Mouse (Mus musculus): Measurements from ENCODE around the gene Gm17617. TPM values are rescaled to one million over a fixed set of nuclear protein-coding genes. Genes with fewer than 3 reads are reported as not detected.

The Gm17617 gene
- not detected in 2 replicates for polyA plus RNA-seq (2012; ENCODE audit: low replicate concordance)

GRCm38 (mm10) chr13:55133448-55133847 is at the start of gene Gm17617:
Gene Gm17617, minus strand, starts transcription at chr13:55133548.

GRCm38 (mm10) chr13:55152621-55153415 is 19.5 kb upstream of the Gm17617 start, which contains the start of gene Fgfr4:
Gene Fgfr4, plus strand, starts transcription at chr13:55152640.

GRCm38 (mm10) chr13:55105045-55105952 is 28.0 kb downstream of the Gm17617 start, which contains the start of gene Zfp346:
Gene Zfp346, plus strand, starts transcription at chr13:55105311.

GRCm38 (mm10) chr13:55099726-55100478 is 33.4 kb downstream of the Gm17617 start, which contains the start of gene Uimc1:
Gene Uimc1, minus strand, starts transcription at chr13:55100300.

Other genes starting within 250 kb of the Gm17617 start
- gene Unc5a, start 184.1 kb downstream of the Gm17617 start, polyA plus RNA-seq (2012; ENCODE audit: low replicate concordance), result 0.96 and 1.5 TPM in 2 replicates
- gene Hk3, start 112.2 kb downstream of the Gm17617 start, polyA plus RNA-seq (2012; ENCODE audit: low replicate concordance), result 2.9 and 4.8 TPM in 2 replicates
- 2.4 and 3.0 TPM in 2 replicates for gene Uimc1, start 33.2 kb downstream of the Gm17617 start, polyA plus RNA-seq (2012; ENCODE audit: low replicate concordance)
- gene Zfp346, start 28.2 kb downstream of the Gm17617 start, polyA plus RNA-seq (2012; ENCODE audit: low replicate concordance), result 6.4 and 13.6 TPM in 2 replicates
- 0.10 and 0.15 TPM in 2 replicates for gene Fgfr4, start 19.1 kb upstream of the Gm17617 start, polyA plus RNA-seq (2012; ENCODE audit: low replicate concordance)
- 8.3 and 20.7 TPM in 2 replicates for gene Nsd1, start 76.2 kb upstream of the Gm17617 start, polyA plus RNA-seq (2012; ENCODE audit: low replicate concordance)
- 179 and 301 TPM in 2 replicates for gene Prelid1, start 187.0 kb upstream of the Gm17617 start, polyA plus RNA-seq (2012; ENCODE audit: low replicate concordance)
- 62.5 and 73.7 TPM in 2 replicates for gene Rab24, start 188.4 kb upstream of the Gm17617 start, polyA plus RNA-seq (2012; ENCODE audit: low replicate concordance)
- gene Mxd3, start 196.3 kb upstream of the Gm17617 start, polyA plus RNA-seq (2012; ENCODE audit: low replicate concordance), result 21.1 and 29.5 TPM in 2 replicates
- 50.0 and 75.4 TPM in 2 replicates for gene Lman2, start 229.2 kb upstream of the Gm17617 start, polyA plus RNA-seq (2012; ENCODE audit: low replicate concordance)
- gene Rgs14, start 236.2 kb upstream of the Gm17617 start, polyA plus RNA-seq (2012; ENCODE audit: low replicate concordance), result 7.6 and 7.9 TPM in 2 replicates